Mouse (Mus musculus): ENCODE results near the gene Ncam1.

GRCm38 (mm10) chr9:49663927-49664320 is 134.8 kb downstream of the Ncam1 start:
- no peak for TF ChIP-seq CTCF (IDR thresholded peaks at IDR 0.05; ENCODE audit: extremely low read depth, insufficient read depth, insufficient read length, insufficient replicate concordance)
- no peak for TF ChIP-seq POLR2A (IDR thresholded peaks at IDR 0.05; ENCODE audit: low read depth, low read length)

All from spleen, adult 2 months (tissue).